ENCODE assay signal across 8 mouse cellular contexts in the genomic region with DNA sequence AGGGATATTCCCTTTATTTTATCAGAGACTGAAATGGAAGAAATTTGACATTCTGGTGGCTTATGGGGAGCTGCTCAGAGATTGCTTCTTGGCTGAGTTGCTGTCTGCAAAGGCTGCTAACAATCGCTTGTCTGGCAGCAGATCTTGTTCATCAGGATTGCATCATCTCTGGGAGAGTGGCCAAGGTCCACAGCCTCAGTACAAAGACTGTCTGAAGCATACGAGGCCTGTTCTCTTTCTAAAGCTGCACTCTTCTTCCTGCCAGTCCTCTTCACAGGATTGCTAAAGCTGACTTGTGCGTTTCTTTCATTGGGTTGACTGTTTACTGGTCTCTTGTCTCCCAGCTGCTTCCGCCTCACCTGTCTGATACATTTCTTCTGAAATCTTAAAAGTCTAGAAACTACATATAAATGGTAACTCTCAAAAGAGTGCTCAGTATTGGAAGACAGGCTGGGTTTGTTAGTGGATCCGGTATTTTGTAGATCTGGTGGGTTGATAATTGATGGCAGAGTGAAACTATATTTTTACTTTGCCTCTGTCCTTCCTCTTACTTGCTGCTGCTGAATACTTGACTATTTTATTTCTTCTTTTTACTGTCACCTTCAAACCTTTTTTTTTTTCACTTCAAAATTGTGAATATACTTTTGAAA. TPM values are rescaled to one million over a fixed set of nuclear protein-coding genes. Genes with fewer than 3 reads are reported as not detected.
DNase-seq lines count a peak whose midpoint lies in the region; ATAC-seq and TF ChIP-seq lines count a peak whose summit lies in the region.

No protein-coding gene starts in this region.

- in situ Hi-C loops in ES-E14 (cut with MboI; ENCODE audit: low sequenced_read_pairs in 2 of 2, unreplicated experiment in 2 of 2): no loop called here

- no peaks in the 10 kb centered on the region for H3K27me3 ChIP-seq in hindbrain, embryonic 11.5 days (ENCODE audit: control insufficient read depth, insufficient read depth, low read length)
- H3K27me3 ChIP-seq in lung, embryonic 16.5 days (ENCODE audit: control insufficient read depth, insufficient read depth, low read depth, low read length): no peaks in the 10 kb centered on the region

- H3K9me3 ChIP-seq in ES-E14 (ENCODE audit: control insufficient read depth, insufficient read depth, low read depth, low read length): no peaks in the 10 kb centered on the region
- H3K9me3 ChIP-seq in hindbrain, embryonic 11.5 days (ENCODE audit: control insufficient read depth, low read length): no peaks in the 10 kb centered on the region
- no peaks in the 10 kb centered on the region for H3K9me3 ChIP-seq in lung, embryonic 16.5 days (ENCODE audit: control insufficient read depth, low read length)

- no peak for ATAC-seq in hindbrain, embryonic 11.5 days (ENCODE audit: low FRiP score)
- ATAC-seq in lung, embryonic 16.5 days (ENCODE audit: low read depth): peak; percentile 97
- no peak for ATAC-seq in erythroid progenitor cell, adult 5-6 weeks (replicated peaks; ENCODE audit: low FRiP score, poor library complexity, severe bottlenecking)

- 68% methylated on average over 5 of the region's 5 CpGs for WGBS in hindbrain, embryonic 11.5 days
- WGBS in lung, embryonic 16.5 days: 11% methylated on average over 5 of the region's 5 CpGs

- no peak overlapping the region; the same call in 1 of the 2 replicates for H3K9ac ChIP-seq in ES-E14 (ENCODE audit: insufficient read depth, low read depth, low read length, poor library complexity, severe bottlenecking)
- no peak overlapping the region for H3K9ac ChIP-seq in hindbrain, embryonic 11.5 days (ENCODE audit: low read depth, low read length)
- H3K9ac ChIP-seq in lung, embryonic 16.5 days (ENCODE audit: low read length): no peak overlapping the region

- no peak overlapping the region for H3K4me3 ChIP-seq in ES-E14 (ENCODE audit: insufficient read depth in 1 of 2, low read depth in 1 of 2, low read length in 2 of 2, poor library complexity in 1 of 2, severe bottlenecking in 1 of 2)
- no peak overlapping the region for H3K4me3 ChIP-seq in hindbrain, embryonic 11.5 days (ENCODE audit: low read depth, low read length)
- H3K4me3 ChIP-seq in lung, embryonic 16.5 days (ENCODE audit: low read length): no peak overlapping the region

- peak overlapping the region; percentile 3; the same call in 1 of the 2 replicates for H3K27ac ChIP-seq in ES-E14 (ENCODE audit: insufficient read depth, low read depth, low read length, poor library complexity, severe bottlenecking)
- 0 out of 2 replicates have a peak overlapping the region, but pooled peaks have one; percentile 7 for H3K27ac ChIP-seq in hindbrain, embryonic 11.5 days (ENCODE audit: low read depth, low read length)
- H3K27ac ChIP-seq in lung, embryonic 16.5 days (ENCODE audit: low read length): peak overlapping the region; percentile 22

- peaks cover under 1% of the 10 kb centered on the region; the same call in 1 of the 2 replicates for H3K36me3 ChIP-seq in ES-E14 (ENCODE audit: control insufficient read depth, insufficient read depth, low read length, poor library complexity, severe bottlenecking)
- no peaks in the 10 kb centered on the region for H3K36me3 ChIP-seq in hindbrain, embryonic 11.5 days (ENCODE audit: control insufficient read depth, insufficient read depth, low read length)
- no peaks in the 10 kb centered on the region for H3K36me3 ChIP-seq in lung, embryonic 16.5 days (ENCODE audit: control insufficient read depth, insufficient read depth, low read length)

- DNase-seq in ES-E14 (ENCODE audit: low read depth, low spot score): no peak
- DNase-seq in brain, embryonic 18.5 days (ENCODE audit: low read depth, low spot score): peak; percentile 76
- DNase-seq in frontal cortex, postnatal 10 days (ENCODE audit: low spot score in 2 of 2): peak; percentile 73 to 75
- no peak for DNase-seq in hindbrain, embryonic 11.5 days (ENCODE audit: low spot score)
- peak; percentile 94 for DNase-seq in layer of hippocampus, adult 9-10 months (ENCODE audit: low spot score)
- DNase-seq in retina, postnatal 1 day: peak; percentile 90

- H3K4me1 ChIP-seq in ES-E14 (ENCODE audit: control insufficient read depth in 2 of 2, insufficient read depth in 2 of 2, low read length in 2 of 2, poor library complexity in 1 of 2): peaks cover 0 to 16% of the 10 kb centered on the region in 2 experiments; a peak in 2 of 4 replicates
- H3K4me1 ChIP-seq in hindbrain, embryonic 11.5 days (replicated peaks; ENCODE audit: control insufficient read depth, insufficient read depth, low read length): no peaks in the 10 kb centered on the region
- peaks cover 7% of the 10 kb centered on the region for H3K4me1 ChIP-seq in lung, embryonic 16.5 days (replicated peaks; ENCODE audit: control insufficient read depth, insufficient read depth, low read length)

- no peak overlapping the region for H3K4me2 ChIP-seq in hindbrain, embryonic 11.5 days (replicated peaks; ENCODE audit: low read depth, low read length)
- H3K4me2 ChIP-seq in lung, embryonic 16.5 days (ENCODE audit: low read depth, low read length): peak overlapping the region; percentile 13; the same call in 1 of the 2 replicates

TF ChIP-seq in ES-E14, 5 proteins besides CTCF, POLR2A, EP300 and RAD21:
- TF ChIP-seq CHD2 (IDR thresholded peaks at IDR 0.05; ENCODE audit: low read depth, low read length) (no peak), HCFC1 (IDR thresholded peaks at IDR 0.05; ENCODE audit: borderline replicate concordance, insufficient read depth, low read length) (no peak), ZNF384 (IDR thresholded peaks at IDR 0.05; ENCODE audit: low read depth, low read length) (no peak), MAFK (IDR thresholded peaks at IDR 0.05; ENCODE audit: insufficient read depth, low read depth, low read length) (no peak), ZC3H11A (IDR thresholded peaks at IDR 0.05; ENCODE audit: borderline replicate concordance, low read depth, low read length) (no peak)
TF ChIP-seq in ES-E14: peak in this region for 0.

RNA-seq across cellular contexts. Expression of gene Setd5, which starts 22.6 kb away (rescaled TPM):
- 79.4 and 81.4 TPM in 2 replicates for total RNA-seq in ES-E14 (2012; rRNA removed)
- 74.7 and 91.1 TPM in 2 replicates for polyA plus RNA-seq in hindbrain, embryonic 11.5 days (2014; fragmentation: Nextera tagmentation; extraction: Ambion mirVana)
- polyA plus RNA-seq in lung, embryonic 16.5 days (2015; fragmentation: Nextera tagmentation; extraction: Ambion mirVana): 72.1 and 75.6 TPM in 2 replicates
- 103 and 106 TPM in 2 replicates for total RNA-seq in erythroid progenitor cell, adult 5-6 weeks (2015; ENCODE audit: low replicate concordance)
- 92.4 and 110 TPM in 2 replicates for total RNA-seq in erythroid progenitor cell, adult 5-6 weeks (2017; ENCODE audit: low replicate concordance)

RNA-seq across cellular contexts. Expression of gene Thumpd3, which starts 53.7 kb away (rescaled TPM):
- 52.9 and 63.6 TPM in 2 replicates for total RNA-seq in ES-E14 (2012; rRNA removed)
- 57.4 and 58.0 TPM in 2 replicates for polyA plus RNA-seq in hindbrain, embryonic 11.5 days (2014; fragmentation: Nextera tagmentation; extraction: Ambion mirVana)
- polyA plus RNA-seq in lung, embryonic 16.5 days (2015; fragmentation: Nextera tagmentation; extraction: Ambion mirVana): 43.7 TPM in 2 replicates
- 31.4 and 43.2 TPM in 2 replicates for total RNA-seq in erythroid progenitor cell, adult 5-6 weeks (2015; ENCODE audit: low replicate concordance)
- 21.4 and 32.3 TPM in 2 replicates for total RNA-seq in erythroid progenitor cell, adult 5-6 weeks (2017; ENCODE audit: low replicate concordance)

Comparison
In these comparisons a context has a peak if more than half of its experiments do, and no peak if none do; other contexts are left out.
1. DNase-seq: peak in brain, embryonic 18.5 days (single experiment), frontal cortex, postnatal 10 days (2 of 2), layer of hippocampus, adult 9-10 months (single experiment) and retina, postnatal 1 day (single experiment); none in ES-E14 (single experiment) and hindbrain, embryonic 11.5 days (single experiment).
2. Peak in every context shown above with its lines, with median percentiles within 50 percentile points of each other: H3K27ac ChIP-seq.